Mouse (Mus musculus) cerebellum, adult (tissue): Measurements from ENCODE around the gene Polr3h.
"Not testable (repeated sequence)": the region's sequence is repeated elsewhere in the genome, so short reads cannot be mapped to it uniquely, and the experiment has no call there.

Source experiments
- ATAC-seq: cut with Nextera tagmentation; 2 replicates; pipeline ENCODE4 v1.9.2; 2017; ENCODE audit warnings: mild to moderate bottlenecking, moderate library complexity, mixed read lengths; ENCODE audit not compliant: insufficient number of reproducible peaks, low FRiP score, low TSS enrichment

Gene Polr3h

DNA sequence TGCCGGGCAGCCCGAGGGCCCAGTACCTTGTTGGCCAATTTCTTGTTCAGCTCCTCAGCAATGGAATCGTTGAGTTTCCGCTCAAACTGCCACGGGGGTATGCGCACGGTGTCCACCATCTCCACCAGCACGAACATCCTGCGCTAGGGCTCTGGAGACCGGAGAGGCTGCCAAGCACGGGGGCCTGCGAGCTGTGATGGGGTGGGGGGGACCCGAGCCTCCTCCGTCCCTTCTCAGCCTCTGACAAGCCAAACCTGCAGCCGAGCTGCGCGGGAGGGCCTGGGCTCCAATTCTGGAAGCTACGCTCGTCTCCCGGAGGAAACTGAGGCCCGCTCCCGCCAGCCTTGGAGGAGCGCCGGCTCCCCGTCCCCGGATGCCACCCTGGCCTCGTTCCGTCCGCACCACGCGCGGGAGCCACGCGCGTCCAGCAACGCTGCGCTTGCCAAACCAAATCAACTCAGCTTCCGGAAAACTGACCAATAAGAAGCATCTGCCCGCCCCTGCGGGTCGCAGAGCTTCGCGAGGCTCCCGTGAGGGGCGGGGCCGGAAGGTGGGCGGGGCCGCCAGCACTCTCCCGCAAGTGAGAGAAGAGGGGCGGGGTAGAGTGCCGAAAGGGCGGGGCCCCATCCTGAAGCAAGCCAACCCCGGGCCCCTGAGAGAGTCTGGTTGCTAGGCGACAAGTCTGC is at the start of gene Polr3h:
Gene Polr3h (minus strand): TSS at position 481 of the 686 bp plus-strand sequence.
- peak; percentile 82 for ATAC-seq

DNA sequence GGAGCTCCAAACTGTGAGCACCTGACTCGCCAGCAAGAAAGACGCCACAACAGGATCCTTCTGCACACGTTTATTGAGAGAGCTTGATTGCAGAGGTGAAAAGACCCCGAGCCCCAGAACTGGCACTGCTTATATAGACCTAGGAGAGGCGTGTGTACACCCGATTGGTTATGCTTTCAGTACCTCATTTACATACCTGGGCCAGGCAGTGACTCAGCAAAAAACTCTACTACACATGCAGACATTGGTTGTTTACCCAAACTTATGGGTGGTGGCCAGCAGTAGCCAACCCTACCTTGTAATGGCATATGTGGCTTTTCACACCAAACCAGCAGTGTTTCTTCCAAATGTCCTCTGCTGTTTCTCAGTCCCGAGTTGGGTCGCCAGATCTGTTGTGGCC is 49.1 kb upstream of the Polr3h start:
- ATAC-seq: not testable (repeated sequence)

DNA sequence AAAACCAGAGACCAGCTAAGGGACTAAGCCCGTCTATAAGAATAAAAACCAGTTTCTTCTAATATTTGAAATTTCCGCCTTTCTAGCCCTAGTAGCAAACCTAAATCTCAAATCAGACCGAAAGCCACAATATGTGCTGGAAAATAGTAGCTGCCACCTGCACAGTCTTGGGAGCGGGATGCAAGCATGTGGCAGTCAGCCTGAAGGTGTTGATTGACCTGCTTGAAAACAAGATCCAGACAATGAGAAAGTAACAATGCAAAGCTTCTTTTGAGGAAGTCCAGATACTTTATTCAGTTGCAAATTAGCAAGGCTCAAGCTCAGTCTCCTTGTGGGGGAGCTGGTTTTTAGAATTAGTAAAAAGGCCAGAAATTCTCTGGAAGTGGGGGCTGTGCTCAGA is 44.5 kb upstream of the Polr3h start:
- not testable (repeated sequence) for ATAC-seq

DNA sequence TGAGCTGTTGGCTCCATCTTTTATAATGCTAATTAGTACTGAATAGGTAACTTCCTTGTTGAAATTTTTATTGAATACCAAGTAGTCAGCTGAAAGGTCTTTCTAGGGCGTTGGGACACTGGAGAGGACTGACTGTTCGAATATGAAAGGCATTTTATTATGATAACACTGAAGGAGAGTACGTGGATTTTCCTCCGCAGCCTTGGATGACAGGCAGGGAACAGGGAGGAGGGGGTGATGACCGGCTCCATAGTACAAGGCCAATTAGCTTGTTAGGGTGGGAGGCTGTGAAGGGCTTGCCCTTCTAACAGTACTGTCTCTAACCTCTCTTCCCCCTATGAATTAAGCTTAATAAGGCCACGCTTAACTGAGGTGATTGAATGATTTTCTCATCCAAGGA is 43.6 kb upstream of the Polr3h start:
- ATAC-seq: not testable (repeated sequence)

DNA sequence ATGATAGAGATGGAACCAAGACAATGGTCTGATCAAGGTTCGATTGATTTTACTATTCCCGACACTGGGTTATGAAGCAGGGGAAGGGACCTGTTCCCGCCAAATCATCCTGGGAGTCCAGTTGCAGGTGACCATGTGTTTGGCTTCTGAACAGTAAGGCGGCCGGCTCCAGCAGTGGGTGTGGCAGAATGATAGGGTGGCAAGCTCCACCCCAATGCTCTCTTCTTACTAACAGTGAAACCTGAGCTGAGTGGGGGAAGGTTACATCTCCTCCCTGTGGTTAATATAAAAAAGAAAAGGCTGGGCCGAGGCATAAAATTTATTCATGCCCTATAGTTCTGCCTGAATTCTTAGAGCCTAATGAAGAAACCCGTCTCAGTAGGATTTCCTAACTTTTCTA is 43.1 kb upstream of the Polr3h start:
- no peak for ATAC-seq

DNA sequence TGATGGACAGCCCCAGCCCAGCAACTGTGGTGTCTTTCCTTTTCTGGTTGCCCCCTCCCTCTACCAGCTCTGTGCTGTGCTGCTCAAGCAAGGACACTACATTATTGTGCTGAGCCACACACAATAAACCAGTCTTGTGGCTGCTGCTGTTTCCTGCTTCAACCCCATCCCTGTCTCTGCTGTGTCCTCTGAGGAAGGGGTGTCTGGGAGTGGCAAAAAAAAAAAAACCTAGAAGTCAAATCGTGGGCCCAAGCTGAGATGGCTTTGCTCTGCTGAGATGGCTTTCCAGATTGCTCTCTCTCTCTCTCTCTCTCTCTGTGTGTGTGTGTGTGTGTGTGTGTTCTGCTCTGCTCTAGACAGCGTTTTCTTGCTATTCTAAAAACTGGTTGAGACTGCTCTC is 42.4 kb upstream of the Polr3h start:
- ATAC-seq: no peak

DNA sequence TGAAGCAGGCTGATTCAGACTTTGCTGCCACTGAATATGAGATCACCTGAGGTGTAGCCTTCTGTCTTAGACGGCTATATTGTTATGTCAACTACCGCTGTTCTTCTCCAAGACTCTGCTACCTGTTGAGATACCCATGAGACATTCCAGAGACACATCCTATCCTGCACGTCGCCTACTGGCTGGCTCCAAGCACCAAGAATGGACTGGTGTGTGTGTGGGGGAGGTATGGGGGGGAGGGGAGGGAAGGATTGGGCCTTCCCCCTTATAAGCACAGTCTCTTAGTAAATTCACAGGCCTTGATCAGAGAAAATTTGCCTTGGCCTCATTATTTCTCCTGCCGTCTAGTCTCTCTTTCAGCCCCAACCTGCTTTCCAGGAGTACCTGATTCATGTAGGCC is 41.8 kb upstream of the Polr3h start:
- no peak for ATAC-seq

DNA sequence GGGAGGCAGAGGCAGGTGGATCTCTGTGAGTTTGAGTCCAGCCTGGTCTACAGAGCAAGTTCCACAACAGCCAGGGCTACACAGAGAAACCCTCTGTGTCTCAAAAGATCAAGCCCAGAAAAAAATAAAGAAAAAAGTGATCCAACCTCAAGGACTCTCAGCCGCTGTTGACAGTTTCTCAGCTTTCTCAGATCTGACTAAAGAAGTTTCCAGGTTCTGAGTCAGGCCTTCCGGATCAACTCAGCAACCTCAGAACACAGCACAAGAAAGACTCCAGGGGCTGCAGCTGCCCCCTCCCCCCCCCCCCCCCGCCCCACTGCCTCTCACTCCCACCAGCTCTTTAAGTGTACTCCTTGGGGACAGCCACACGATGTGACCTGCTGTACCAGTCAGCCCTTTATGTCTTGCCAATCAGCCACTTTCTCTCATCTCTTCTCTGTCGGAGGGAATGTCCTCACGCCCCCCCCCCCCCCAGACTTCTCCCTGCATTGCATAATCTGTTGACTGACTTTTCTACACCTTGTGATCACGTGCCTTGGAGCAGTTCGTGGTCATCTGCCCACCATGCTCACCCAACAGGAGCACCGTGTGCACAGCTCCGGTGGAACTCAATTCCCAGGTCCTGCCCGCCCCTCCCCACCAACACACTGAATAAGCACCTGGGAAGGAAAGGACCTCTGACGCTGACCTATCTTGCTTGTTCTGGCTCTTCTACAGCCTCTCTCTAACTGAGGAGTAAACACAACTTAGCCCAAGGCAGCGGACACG is 40.2 kb upstream of the Polr3h start:
- no peak for ATAC-seq

DNA sequence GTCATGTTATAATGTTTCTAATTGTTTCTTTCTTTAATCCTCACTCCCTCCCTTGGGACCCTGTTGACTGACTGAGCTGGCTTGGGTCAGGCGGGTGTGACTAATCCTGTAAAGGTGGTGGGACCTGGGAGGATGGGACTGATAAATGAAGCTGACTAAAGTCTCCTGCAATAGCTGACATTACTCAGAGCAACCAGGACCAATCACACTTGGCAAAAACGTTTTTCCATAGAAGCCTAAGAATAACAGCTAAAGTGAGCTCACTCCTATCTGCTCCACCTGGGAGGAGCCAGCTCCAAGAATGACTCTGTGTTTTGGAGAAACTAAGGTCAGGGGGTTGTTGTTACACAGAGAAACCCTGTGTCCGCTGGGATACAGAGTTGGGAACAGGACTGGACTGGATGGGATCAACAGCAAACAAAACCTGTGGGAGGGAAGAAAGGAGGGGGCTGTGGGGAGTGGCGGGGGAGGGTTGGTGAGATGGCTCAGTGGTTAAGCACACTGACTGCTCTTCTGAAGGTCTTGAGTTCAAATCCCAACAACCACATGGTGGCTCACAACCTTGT is 39.0 kb upstream of the Polr3h start:
- no peak for ATAC-seq

DNA sequence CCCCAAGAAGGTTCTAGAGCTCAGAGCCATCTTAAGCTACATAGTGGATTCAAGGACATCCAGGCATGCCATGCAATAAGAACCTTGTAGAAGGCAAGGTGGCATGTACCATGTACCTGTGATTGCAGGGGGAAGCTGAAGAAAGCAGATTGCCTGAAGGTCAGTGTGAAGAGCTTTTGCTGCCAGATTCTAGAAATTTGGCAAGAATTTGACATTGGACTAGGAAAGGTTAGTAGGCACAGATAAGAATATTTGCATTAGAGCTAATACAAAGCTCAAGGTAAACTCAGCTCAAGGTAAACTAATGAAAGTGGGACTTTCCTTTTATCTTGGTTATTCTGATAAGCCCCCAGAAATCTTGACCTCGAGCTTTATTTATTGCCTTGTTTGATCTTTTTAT is 38.2 kb upstream of the Polr3h start:
- no peak for ATAC-seq

DNA sequence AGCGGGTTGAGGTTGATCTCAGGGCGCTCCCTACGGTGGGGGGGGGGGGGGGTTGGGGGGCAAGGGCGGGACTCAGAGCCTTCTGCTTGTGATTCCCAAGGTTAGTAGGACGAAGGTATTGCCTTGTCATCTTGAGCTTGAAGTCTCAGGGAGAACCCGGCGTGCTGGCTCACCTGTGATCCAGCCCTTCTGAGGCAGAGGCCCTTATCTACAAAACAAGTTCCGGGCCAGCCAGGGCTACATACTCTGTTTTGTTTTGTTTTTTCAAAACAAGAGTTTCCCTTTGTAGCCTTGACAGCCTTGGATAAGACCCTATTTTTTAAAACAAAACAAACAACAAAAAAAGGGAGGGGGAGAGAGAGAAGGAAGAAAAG is 35.0 kb upstream of the Polr3h start:
- no peak for ATAC-seq

DNA sequence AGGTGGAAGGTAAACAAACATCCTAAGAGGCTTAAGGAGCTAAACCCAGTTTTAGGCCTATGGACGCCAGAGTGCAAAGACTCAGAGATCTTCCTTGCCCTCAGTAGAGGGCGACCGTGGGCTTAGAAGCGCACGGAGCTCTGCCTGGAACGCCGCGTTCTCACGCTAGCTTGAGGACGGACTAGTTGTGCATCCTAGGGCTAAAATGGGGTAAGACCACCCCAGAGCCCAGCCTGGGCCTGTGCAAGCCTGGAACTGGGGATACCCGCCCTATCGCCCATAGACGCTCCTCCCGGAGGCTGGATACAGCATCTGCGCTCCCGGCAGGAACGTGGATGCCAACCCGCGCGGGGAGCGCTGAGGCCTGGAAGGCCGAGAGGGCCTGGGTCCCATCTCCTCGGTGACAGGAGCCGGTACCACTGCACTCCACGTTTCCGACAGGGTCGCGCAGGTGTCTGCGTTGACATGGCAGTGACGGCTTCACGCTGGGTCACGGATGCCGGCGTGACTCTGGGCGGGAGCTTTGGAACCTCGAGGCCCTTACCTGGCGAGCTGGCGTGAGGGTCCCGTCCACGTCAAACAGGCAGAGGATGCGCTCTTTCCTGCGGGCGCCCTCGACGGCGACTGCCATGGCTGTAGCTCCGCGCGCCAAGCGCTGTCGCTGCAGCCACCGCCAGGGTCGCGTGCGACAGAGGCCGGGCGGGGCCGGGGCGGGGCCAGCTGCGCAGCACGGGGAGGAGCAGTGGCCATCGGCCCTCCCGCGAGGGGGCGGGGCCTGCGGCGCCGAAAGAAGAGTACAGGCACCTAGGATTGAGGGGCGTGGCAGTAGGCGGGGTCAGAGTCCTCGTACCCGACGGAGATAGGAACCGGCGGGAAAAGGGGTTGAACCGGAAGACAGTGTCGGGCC is 34.4 kb upstream of the Polr3h start, which contains the start of gene Pmm1:
Gene Pmm1 (minus strand): TSS at position 760 of the 907 bp plus-strand sequence.
- ATAC-seq: peak; percentile 90

DNA sequence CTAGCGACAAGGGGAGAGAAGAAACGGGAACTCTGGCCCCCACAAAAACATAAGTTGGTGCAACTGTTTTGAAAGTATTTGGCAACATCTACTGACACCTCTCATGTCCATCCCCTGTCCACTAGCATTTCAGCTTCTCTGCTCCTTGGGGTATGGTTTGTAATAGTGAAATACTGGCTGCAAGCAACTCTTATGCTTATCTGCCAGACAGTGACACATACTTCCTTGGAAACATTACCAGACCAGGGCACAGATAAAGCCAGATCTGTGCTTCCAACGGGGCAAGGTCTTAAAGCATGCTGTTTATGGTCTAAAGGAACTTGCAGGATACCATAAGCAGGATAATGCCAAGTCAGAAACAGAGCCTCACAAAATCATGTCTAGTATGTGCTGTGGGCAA is 32.9 kb upstream of the Polr3h start:
- ATAC-seq: no peak

DNA sequence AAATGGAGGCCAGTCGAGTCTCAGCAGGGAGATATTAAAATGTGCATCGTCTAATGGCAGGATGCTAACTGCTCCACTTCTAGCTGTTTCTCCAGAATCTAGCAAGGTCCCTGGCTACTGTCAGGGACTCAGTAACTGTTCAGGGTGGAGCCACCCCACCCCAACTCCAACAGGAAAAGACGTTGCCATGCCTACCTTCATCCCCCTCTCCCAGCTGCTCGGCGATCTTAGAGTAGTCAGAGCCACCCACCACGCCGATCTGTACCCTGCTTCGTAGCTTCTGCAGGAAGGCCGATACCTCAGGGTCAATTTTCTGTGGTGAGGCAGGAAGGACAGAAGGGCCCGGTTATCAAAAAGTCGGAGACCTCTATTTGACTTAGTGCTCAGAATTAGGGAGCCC is 31.6 kb upstream of the Polr3h start:
- no peak for ATAC-seq

DNA sequence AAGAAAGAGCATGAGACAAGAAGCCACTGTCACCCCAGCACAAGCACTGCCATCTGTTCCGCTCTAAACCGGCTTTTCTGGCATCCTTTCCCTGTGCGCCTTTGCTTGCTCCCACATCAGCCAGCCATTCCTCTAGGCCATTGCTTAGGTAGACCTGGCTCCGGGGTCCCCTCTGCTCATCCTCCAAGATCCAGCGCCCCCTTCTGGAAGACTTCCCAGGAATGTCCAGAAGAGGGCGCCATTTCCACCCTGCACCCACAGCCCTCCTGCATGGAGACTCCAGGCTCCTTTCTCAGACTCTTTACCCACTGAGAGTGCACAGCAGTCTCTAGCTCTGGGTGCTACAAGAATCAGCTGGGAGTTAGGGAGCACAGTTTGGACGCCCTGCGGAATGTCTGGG is 30.4 kb upstream of the Polr3h start:
- ATAC-seq: no peak

DNA sequence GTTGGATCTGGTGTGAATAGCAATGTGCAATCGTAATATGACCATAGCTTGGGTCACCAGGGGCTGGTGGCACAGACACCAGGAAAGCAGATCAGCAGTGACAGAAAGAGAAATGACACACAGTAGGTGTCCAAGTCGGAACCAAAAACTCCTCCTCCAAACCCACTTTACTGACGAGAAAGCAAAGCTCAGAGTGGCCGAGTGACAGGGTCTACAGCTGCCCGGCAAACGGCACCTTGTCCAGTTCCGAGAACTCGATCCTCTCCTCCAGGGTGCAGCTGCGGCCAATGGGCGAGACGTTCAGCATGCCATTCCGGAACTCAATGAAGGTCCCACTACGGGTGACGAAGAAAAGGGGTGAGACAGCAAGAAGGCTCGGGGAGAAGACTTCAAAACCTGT is 29.4 kb upstream of the Polr3h start:
- no peak for ATAC-seq

DNA sequence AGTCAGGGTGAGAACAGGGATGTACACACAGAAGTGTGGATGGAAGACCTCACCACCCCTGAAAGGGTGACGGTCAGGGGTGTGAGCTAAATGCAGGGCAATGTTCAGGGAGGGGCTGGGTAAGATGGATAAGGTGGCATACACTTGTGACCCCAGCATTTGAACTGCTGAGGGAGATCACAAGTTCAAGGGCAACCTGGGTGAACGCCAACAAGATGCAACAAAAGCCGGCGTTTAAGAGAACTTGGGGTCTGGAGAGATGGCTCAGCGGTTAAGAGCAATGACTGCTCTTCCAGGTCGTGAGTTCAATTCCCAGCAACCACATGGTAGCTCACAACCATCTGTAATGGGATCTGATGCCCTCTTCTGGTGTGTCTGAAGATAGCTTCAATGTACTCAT is 28.7 kb upstream of the Polr3h start:
- ATAC-seq: no peak

DNA sequence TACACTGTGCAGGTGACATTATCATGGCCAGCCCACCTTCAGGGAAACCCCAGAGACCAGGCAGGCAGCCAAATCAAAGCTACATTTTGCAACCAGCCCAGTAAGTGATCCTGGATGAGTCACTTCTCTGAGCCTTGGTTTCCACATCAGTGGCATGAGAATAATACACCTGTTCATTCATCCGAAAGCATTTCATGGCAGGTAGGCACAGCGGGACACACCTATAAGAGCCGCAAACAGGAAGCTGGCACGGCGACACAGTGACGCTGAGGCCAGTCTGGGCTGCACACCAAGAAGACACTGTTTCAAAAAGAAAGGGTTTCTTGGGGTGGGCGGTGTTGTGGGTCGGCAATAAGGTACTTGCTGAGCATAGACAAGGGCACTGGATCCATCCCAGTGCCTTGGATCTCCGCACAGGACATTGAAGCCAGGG is 28.1 kb upstream of the Polr3h start:
- no peak for ATAC-seq

DNA sequence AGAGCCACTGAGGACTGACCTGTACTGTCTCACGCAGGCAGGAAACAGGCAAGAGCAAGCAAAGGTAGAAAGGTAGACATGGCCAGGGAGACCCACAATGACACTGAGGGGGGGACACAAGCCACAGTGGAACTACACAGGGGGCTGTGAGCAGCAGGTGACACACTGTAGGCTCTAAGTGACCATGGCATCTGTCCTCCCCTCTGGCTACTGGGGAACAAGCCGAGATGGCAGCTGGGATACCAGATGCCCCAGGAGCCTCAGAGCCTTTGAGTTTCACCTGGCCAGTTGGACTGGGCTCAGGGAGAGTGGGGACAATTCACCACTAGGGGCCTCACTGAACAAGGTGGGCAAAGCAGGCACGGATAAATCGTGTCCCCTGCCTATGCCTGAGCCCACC is 26.3 kb upstream of the Polr3h start:
- no peak for ATAC-seq

DNA sequence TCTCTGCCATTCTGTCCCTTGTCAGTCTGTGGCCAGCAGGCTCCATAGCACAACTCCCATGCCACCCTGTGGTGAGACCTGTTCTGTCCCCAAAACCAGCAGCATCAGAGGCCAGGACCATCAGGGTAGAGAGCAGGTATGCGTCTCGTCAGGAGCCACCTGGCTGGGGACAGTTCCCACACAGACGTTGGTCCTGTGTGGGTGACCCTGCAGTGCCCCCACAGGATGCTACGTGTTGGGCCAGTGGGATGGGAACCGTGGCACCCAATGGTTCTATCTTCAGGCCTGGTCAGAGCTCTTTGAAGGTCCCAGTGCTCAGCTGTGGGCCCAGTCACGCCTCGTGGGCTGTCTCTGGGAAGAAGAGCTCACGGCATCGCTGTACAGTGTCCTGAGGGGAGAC is 25.1 kb upstream of the Polr3h start:
- ATAC-seq: no peak

DNA sequence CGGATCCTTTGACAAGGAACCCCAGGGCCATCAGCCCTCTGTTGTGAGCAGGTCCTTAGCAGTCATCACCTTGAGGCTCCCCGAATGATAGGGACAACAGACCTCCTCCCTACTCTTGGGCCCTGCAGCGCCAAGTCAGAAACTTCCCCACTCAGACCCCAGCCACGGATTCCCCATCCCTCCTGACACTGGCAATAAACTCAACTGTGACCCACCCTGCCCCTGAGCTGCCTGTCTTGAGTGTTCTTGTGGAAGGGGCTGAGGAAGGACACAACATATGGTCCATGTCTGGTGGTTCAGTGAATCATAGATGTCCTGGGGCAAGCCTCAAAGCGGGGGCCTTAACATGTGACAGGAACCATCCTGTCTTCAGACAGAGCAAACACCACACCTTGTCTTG is 24.7 kb upstream of the Polr3h start:
- ATAC-seq: no peak
